Mouse (Mus musculus): Measurements from ENCODE around the gene Cxcl10. TPM values are rescaled to one million over a fixed set of nuclear protein-coding genes. Genes with fewer than 3 reads are reported as not detected.

Cxcl10 gene
- polyA plus RNA-seq, 1 experiment from 2014 or later = 0.18 TPM

DNA sequence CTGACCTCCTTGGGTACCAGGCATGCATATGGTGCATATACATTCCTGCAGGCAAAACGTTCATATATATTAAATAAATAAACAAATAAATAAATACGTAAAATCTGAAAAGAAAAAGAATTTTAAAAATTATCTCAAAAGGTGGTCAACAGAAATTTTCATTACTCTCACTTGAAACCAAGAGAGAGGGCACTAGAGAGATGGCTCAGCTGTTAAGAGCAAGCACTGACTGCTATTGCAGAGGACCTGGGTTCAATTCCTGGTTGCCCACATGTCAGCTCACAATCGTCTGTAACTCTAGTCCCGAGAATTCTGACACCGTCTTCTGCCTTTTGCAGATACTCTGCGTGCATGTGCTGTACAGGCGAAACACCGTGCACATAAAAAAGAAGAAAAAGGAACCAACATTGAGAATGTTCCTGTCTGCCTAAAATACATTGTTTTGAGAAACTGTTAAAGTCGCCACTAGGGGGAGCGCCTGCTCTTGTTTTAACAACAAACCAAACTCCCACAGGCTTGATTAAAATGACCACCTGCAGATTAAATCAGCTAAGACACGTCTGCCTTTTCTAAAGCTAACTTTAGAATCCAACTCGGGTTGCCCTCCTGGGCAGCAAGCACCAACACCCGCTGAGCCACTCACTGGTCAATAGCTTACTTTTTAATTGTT, 36.5 kb downstream of the Cxcl10 start:
- Histone ChIP-seq H3K27ac (replicated peaks) (no peak overlapping the region), H3K4me3 (replicated peaks) (no peak overlapping the region), H3K4me2 (peak overlapping the region; percentile 24; the same call in 1 of the 2 replicates), H3K36me3 (no peaks in the 10 kb centered on the region), H3K9ac (replicated peaks) (no peak overlapping the region), H3K4me1 (peaks cover 21% of the 10 kb centered on the region), H3K9me3 (replicated peaks) (no peaks in the 10 kb centered on the region), H3K27me3 (replicated peaks) (no peaks in the 10 kb centered on the region)
- 15% methylated on average over 13 of the region's 13 CpGs for WGBS
- no peak for ATAC-seq (ENCODE audit: low FRiP score)

GRCm38 (mm10) chr5:92309681-92310511, 38.8 kb downstream of the Cxcl10 start, which contains the start of gene Sdad1:
Sdad1 (minus strand) TSS chr5:92310479.
- H3K9ac ChIP-seq (replicated peaks) = peak within 1 kb of the TSS; percentile 78
- H3K4me1 ChIP-seq = peaks cover 21% of the 10 kb centered on the region
- peaks cover 7% of the 10 kb centered on the region for H3K36me3 ChIP-seq
- ATAC-seq (ENCODE audit: low FRiP score) = peak; percentile 96
- no peaks in the 10 kb centered on the region for H3K9me3 ChIP-seq (replicated peaks)
- H3K27me3 ChIP-seq (replicated peaks) = no peaks in the 10 kb centered on the region
- 2% methylated on average over 41 of the region's 41 CpGs for WGBS
- H3K4me3 ChIP-seq (replicated peaks) = peak within 1 kb of the TSS; percentile 94
- H3K27ac ChIP-seq (replicated peaks) = peak within 1 kb of the TSS; percentile 82
- peak within 1 kb of the TSS; percentile 74 for H3K4me2 ChIP-seq

GRCm38 (mm10) chr5:92304291-92304690, 44.4 kb downstream of the Cxcl10 start:
- no peak for ATAC-seq (ENCODE audit: low FRiP score)
- H3K4me2 ChIP-seq = no peak overlapping the region
- H3K36me3 ChIP-seq = peaks cover 62% of the 10 kb centered on the region

DNA sequence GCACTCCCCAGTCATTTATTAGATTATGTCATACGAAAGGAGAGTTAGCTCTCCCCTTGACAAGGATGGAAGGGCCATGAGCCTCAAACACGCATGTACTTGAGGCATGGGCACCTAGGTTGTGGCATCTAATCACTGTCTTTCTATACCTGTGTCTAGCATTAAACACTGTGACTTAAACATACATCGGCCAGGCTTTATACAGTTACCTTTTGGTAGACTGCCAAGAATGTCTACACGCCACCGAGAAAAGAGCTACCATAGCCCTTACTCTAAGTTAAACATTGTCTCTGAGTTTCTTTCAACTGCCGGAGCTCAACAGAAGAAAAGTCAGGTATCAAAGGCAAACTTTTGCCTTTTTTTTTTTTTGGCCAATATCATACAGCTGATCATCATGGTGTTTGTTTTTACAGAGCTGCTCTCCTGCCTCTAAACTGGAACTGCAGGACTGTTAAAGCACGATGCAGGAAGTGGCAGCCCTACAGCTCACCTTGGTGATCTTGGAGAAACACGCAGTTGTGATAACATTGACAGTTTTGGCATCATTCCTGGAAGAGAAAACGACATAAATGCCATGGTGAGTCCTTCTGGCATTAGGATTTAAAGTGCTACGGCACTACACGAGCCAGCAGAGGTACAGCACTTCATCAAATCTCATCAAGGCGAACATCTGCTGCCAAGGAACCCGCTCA, 46.4 kb downstream of the Cxcl10 start:
- Histone ChIP-seq H3K36me3 (peaks cover 73% of the 10 kb centered on the region), H3K4me1 (no peaks in the 10 kb centered on the region), H3K9ac (replicated peaks) (no peak overlapping the region), H3K4me3 (replicated peaks) (no peak overlapping the region), H3K27me3 (replicated peaks) (no peaks in the 10 kb centered on the region), H3K4me2 (no peak overlapping the region), H3K9me3 (replicated peaks) (no peaks in the 10 kb centered on the region), H3K27ac (replicated peaks) (no peak overlapping the region)
- 92% methylated on average over 13 of the region's 13 CpGs for WGBS
- no peak for ATAC-seq (ENCODE audit: low FRiP score)

More at GRCm38 (mm10) chr5:92304291-92304690, 44.4 kb downstream of the Cxcl10 start:
- H3K4me1 ChIP-seq = peaks cover 12% of the 10 kb centered on the region
- no peak overlapping the region for H3K27ac ChIP-seq (replicated peaks)
- H3K27me3 ChIP-seq (replicated peaks) = no peaks in the 10 kb centered on the region
- H3K9me3 ChIP-seq (replicated peaks) = no peaks in the 10 kb centered on the region
- no peak overlapping the region for H3K4me3 ChIP-seq (replicated peaks)
- H3K9ac ChIP-seq (replicated peaks) = no peak overlapping the region
- WGBS = 84% methylated on average over 3 of the region's 3 CpGs

Other genes with a start within 250 kb of the Cxcl10 start
- 36.5 and 37.9 TPM in 2 replicates for gene Uso1, start 211.0 kb downstream of the Cxcl10 start, polyA plus RNA-seq (2015; fragmentation: Nextera tagmentation; extraction: Ambion mirVana)
- gene U90926, start 133.5 kb downstream of the Cxcl10 start, polyA plus RNA-seq (2015; fragmentation: Nextera tagmentation; extraction: Ambion mirVana) = not detected in 2 replicates
- gene Ppef2, start 92.6 kb downstream of the Cxcl10 start, polyA plus RNA-seq (2015; fragmentation: Nextera tagmentation; extraction: Ambion mirVana) = 0.50 TPM in 1 of 2 replicates, not detected in the other
- gene Naaa, start 70.7 kb downstream of the Cxcl10 start, polyA plus RNA-seq (2015; fragmentation: Nextera tagmentation; extraction: Ambion mirVana) = 20.6 and 22.7 TPM in 2 replicates
- gene Sdad1, start 38.4 kb downstream of the Cxcl10 start, polyA plus RNA-seq (2015; fragmentation: Nextera tagmentation; extraction: Ambion mirVana) = 27.8 and 34.8 TPM in 2 replicates
- 0.15 TPM in 1 of 2 replicates, not detected in the other for gene Cxcl9, start 20.8 kb downstream of the Cxcl10 start, polyA plus RNA-seq (2015; fragmentation: Nextera tagmentation; extraction: Ambion mirVana)
- gene Art3, start 17.1 kb downstream of the Cxcl10 start, polyA plus RNA-seq (2015; fragmentation: Nextera tagmentation; extraction: Ambion mirVana) = 9.5 and 10.6 TPM in 2 replicates
- gene Nup54, start 86.3 kb upstream of the Cxcl10 start, polyA plus RNA-seq (2015; fragmentation: Nextera tagmentation; extraction: Ambion mirVana) = 49.2 and 50.6 TPM in 2 replicates
- gene Scarb2, start 157.9 kb upstream of the Cxcl10 start, polyA plus RNA-seq (2015; fragmentation: Nextera tagmentation; extraction: Ambion mirVana) = 21.2 and 21.3 TPM in 2 replicates
- gene Fam47e, start 206.2 kb upstream of the Cxcl10 start, polyA plus RNA-seq (2015; fragmentation: Nextera tagmentation; extraction: Ambion mirVana) = 1.2 and 1.8 TPM in 2 replicates